In genomic region chr11:6319374-6319773, GRCm38 (mm10) we compare ENCODE assay signal across 24 mouse cellular contexts.
"Had no signal": no experiment of that assay in that cellular context is flagged by ENCODE, and none has a peak within 500 bp of the region (broad histone marks: within the 10 kb centered on the region; RNA-seq: fewer than 3 reads in every experiment).

No protein-coding gene starts in this region.

- H3K4me3 ChIP-seq: embryonic facial prominence, embryonic 10.5 days; embryonic facial prominence, embryonic 12.5 days; embryonic facial prominence, embryonic 13.5 days; embryonic facial prominence, embryonic 15.5 days; erythroblast, embryonic 14.5 days; forebrain, embryonic 10.5 days; forebrain, embryonic 12.5 days; forebrain, embryonic 13.5 days; forebrain, embryonic 15.5 days; gastrocnemius, adult 2 months; heart, adult 2 months; heart, embryonic 10.5 days had no signal

- H3K9ac ChIP-seq: embryonic facial prominence, embryonic 12.5 days; embryonic facial prominence, embryonic 13.5 days; embryonic facial prominence, embryonic 15.5 days; forebrain, embryonic 12.5 days; forebrain, embryonic 13.5 days; forebrain, embryonic 15.5 days; forebrain, postnatal 0 days had no signal

- H3K4me1 ChIP-seq: embryonic facial prominence, embryonic 10.5 days; embryonic facial prominence, embryonic 12.5 days; embryonic facial prominence, embryonic 13.5 days; embryonic facial prominence, embryonic 15.5 days; forebrain, embryonic 10.5 days; forebrain, embryonic 12.5 days; forebrain, embryonic 13.5 days; forebrain, embryonic 15.5 days; heart, embryonic 10.5 days had no signal

- H3K9me3 ChIP-seq: embryonic facial prominence, embryonic 10.5 days; embryonic facial prominence, embryonic 12.5 days; embryonic facial prominence, embryonic 13.5 days; embryonic facial prominence, embryonic 15.5 days; forebrain, embryonic 10.5 days; forebrain, embryonic 12.5 days; forebrain, embryonic 13.5 days; forebrain, embryonic 15.5 days; heart, embryonic 10.5 days had no signal

- DNase-seq: cerebellum, adult 9-11 months; cerebellum, postnatal 10 days; cerebellum, postnatal 14 days; cerebellum, postnatal 25 days; cerebellum, postnatal 36 days; embryo, embryonic 11 days; forebrain, postnatal 0 days; gastrocnemius, adult 2 months; gastrocnemius, postnatal 10 days; gastrocnemius, postnatal 14 days; gastrocnemius, postnatal 25 days; gastrocnemius, postnatal 36 days; heart, adult 18-20 months; heart, adult 2 months had no signal

- H3K27me3 ChIP-seq: embryonic facial prominence, embryonic 12.5 days; embryonic facial prominence, embryonic 13.5 days; embryonic facial prominence, embryonic 15.5 days; forebrain, embryonic 12.5 days; forebrain, embryonic 13.5 days; forebrain, embryonic 15.5 days had no signal

- H3K27ac ChIP-seq: embryonic facial prominence, embryonic 10.5 days; embryonic facial prominence, embryonic 12.5 days; embryonic facial prominence, embryonic 13.5 days; embryonic facial prominence, embryonic 15.5 days; forebrain, embryonic 10.5 days; forebrain, embryonic 12.5 days; forebrain, embryonic 13.5 days; forebrain, embryonic 15.5 days; gastrocnemius, adult 2 months; heart, adult 2 months; heart, embryonic 10.5 days had no signal
